24 mouse cellular contexts compared by ENCODE assay signal in the genomic region with DNA sequence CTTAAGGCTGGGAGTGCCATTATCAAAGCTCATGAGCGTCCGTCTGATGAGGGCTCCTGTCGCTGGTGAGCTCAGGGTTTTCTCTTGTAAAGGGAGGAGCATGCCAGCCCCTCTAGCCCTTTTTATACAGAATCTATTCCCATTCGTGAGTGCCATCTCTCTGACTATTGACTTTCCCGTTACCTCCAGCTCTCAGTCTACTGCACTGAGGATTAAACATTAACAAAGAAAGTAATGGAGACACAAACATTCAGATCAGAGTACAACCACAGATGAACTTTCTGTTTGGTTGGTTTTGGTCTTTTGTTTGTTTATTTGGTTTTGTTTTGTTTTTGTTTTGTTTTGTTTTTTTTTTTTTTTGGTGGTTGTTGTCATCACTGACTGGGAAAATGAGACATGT. TPM values are rescaled to one million over a fixed set of nuclear protein-coding genes. Genes with fewer than 3 reads are reported as not detected.
"Had no signal": no experiment of that assay in that cellular context is flagged by ENCODE, and none has a peak within 500 bp of the region (broad histone marks: within the 10 kb centered on the region; RNA-seq: fewer than 3 reads in every experiment).

No protein-coding gene starts in this region.

- H3K4me2 ChIP-seq: hindbrain, embryonic 15.5 days; lung, embryonic 15.5 days; midbrain, embryonic 13.5 days; neural tube, embryonic 13.5 days; stomach, embryonic 15.5 days had no signal

- H3K4me1 ChIP-seq: hindbrain, embryonic 15.5 days; lung, embryonic 15.5 days; midbrain, embryonic 10.5 days; midbrain, embryonic 13.5 days; neural tube, embryonic 13.5 days; stomach, embryonic 15.5 days had no signal

- H3K9ac ChIP-seq: hindbrain, embryonic 15.5 days; lung, embryonic 15.5 days; midbrain, embryonic 13.5 days; neural tube, embryonic 13.5 days; stomach, embryonic 15.5 days had no signal

- DNase-seq: kidney, postnatal 10 days; layer of hippocampus, postnatal 36 days; lung, adult 18-20 months; lung, postnatal 10 days; lung, postnatal 36 days; retina, postnatal 1 day; right cerebral cortex, postnatal 25 days; spleen, adult 18-20 months; thymus, postnatal 25 days had no signal

- H3K9me3 ChIP-seq: hindbrain, embryonic 15.5 days; lung, embryonic 15.5 days; midbrain, embryonic 10.5 days; midbrain, embryonic 13.5 days; neural tube, embryonic 13.5 days; stomach, embryonic 15.5 days had no signal

- H3K27ac ChIP-seq: hindbrain, embryonic 15.5 days; left cerebral cortex, adult 2 months; lung, embryonic 15.5 days; midbrain, embryonic 10.5 days; midbrain, embryonic 13.5 days; neural tube, embryonic 13.5 days; stomach, embryonic 15.5 days had no signal

- ATAC-seq: intestine, postnatal 0 days; midbrain, embryonic 13.5 days; midbrain, embryonic 16.5 days had no signal

- H3K27me3 ChIP-seq: hindbrain, embryonic 15.5 days; lung, embryonic 15.5 days; megakaryocyte, embryonic 14.5 days; midbrain, embryonic 13.5 days; neural tube, embryonic 13.5 days; stomach, embryonic 15.5 days had no signal

- H3K36me3 ChIP-seq: hindbrain, embryonic 15.5 days; lung, embryonic 15.5 days; midbrain, embryonic 10.5 days; midbrain, embryonic 13.5 days; neural tube, embryonic 13.5 days; stomach, embryonic 15.5 days had no signal

- H3K4me3 ChIP-seq: hindbrain, embryonic 15.5 days; left cerebral cortex, adult 2 months; lung, embryonic 15.5 days; megakaryocyte, embryonic 14.5 days; midbrain, embryonic 10.5 days; midbrain, embryonic 13.5 days; myocyte; neural tube, embryonic 13.5 days; stomach, embryonic 15.5 days had no signal

RNA-seq across cellular contexts. Expression of gene BC053393, which starts 11.4 kb away (rescaled TPM):
- polyA plus RNA-seq: hindbrain, embryonic 15.5 days; intestine, embryonic 14.5 days; intestine, postnatal 0 days; limb, embryonic 11.5 days; lung, embryonic 15.5 days; midbrain, embryonic 10.5 days; midbrain, embryonic 13.5 days; midbrain, embryonic 16.5 days; myocyte; neural tube, embryonic 13.5 days; stomach, embryonic 15.5 days had no signal

RNA-seq across cellular contexts. Expression of gene Dppa1, which starts 46.3 kb away (rescaled TPM):
- polyA plus RNA-seq: hindbrain, embryonic 15.5 days; intestine, embryonic 14.5 days; intestine, postnatal 0 days; limb, embryonic 11.5 days; limb, embryonic 14.5 days; lung, embryonic 15.5 days; midbrain, embryonic 10.5 days; midbrain, embryonic 13.5 days; midbrain, embryonic 16.5 days; myocyte; neural tube, embryonic 13.5 days; stomach, embryonic 15.5 days had no signal

RNA-seq across cellular contexts. Expression of gene Gm12169, which starts 58.7 kb away (rescaled TPM):
- polyA plus RNA-seq: hindbrain, embryonic 15.5 days; intestine, embryonic 14.5 days; intestine, postnatal 0 days; limb, embryonic 11.5 days; limb, embryonic 14.5 days; lung, embryonic 15.5 days; midbrain, embryonic 10.5 days; midbrain, embryonic 13.5 days; midbrain, embryonic 16.5 days; myocyte; neural tube, embryonic 13.5 days; stomach, embryonic 15.5 days; thymus, postnatal 0 days had no signal
